Mouse (Mus musculus): ENCODE measurements at regions not wholly inside any gene's neighbourhood (a gene's known extent, or its start where the extent isn't known, plus 50 kb on each side); places are given as distances from the start of the nearest gene placed in this dataset.

DNA sequence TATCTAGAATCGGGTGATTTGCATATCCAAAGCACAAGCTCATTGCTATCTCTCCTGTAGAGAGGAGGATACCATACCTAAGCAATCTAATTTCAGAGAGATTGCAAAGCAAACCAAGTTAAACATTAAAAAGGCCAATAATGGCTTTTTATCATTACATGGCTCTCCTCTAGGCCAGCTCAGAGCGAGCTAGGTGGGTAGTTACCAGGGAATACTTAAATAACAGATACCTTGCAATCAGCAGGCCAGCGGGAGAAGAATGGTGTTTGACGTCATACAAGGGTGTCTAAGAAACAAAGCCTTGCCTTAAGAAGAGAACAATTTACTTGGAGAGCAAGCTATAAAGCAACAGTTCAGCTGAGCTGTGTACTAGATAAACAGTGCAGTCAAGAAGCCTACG is 207.4 kb upstream of the Kit start:
- TF ChIP-seq POLR2A (IDR thresholded peaks at IDR 0.05; ENCODE audit: insufficient read depth, low read depth, low read length): no peak
- TF ChIP-seq EP300 (IDR thresholded peaks at IDR 0.05; ENCODE audit: insufficient read depth, low read depth, low read length): no peak
- no peak for TF ChIP-seq CTCF (IDR thresholded peaks at IDR 0.05)
- Histone ChIP-seq H3K4me3 (no peak overlapping the region), H3K27ac (no peak overlapping the region), H3K79me2 (replicated peaks; ENCODE audit: control insufficient read depth, insufficient read depth, low read length) (no peaks in the 10 kb centered on the region), H3K27me3 (ENCODE audit: control insufficient read depth, insufficient read depth, low read length) (no peaks in the 10 kb centered on the region), H3K36me3 (ENCODE audit: control insufficient read depth, insufficient read depth, low read length) (no peaks in the 10 kb centered on the region), H3K4me1 (ENCODE audit: control insufficient read depth, insufficient read depth, low read length) (no peaks in the 10 kb centered on the region), H3K9ac (ENCODE audit: low read depth, low read length) (no peak overlapping the region)
- intact Hi-C loops (cut with DNase I): no loop called here
- no peak for DNase-seq
- 85% methylated on average over 5 of the region's 5 CpGs for WGBS

DNA sequence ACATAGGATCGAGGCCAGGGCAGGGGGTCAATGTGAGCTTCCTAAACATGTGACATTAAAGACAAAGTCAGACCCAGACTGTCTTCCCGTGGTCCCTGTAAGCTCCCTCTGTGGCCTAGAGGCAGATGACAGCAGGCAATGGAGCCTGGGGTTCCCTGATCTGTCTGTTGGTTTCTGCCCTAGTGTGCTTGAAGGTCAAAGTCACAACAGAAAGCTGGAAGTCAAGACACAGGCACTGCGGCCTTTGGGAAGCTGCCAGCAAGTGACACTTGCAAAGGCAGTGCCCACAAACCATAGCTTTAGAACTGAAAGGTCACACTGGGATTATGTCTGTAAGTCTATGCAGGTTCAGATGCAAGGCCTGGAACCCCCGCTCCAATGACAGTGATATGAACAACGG is 206.0 kb upstream of the Kit start:
- H3K4me1 ChIP-seq (ENCODE audit: control insufficient read depth, insufficient read depth, low read length): no peaks in the 10 kb centered on the region
- no peak for DNase-seq
- H3K27me3 ChIP-seq (ENCODE audit: control insufficient read depth, insufficient read depth, low read length): no peaks in the 10 kb centered on the region
- H3K36me3 ChIP-seq (ENCODE audit: control insufficient read depth, insufficient read depth, low read length): no peaks in the 10 kb centered on the region
- no peak overlapping the region for H3K4me3 ChIP-seq
- TF ChIP-seq EP300 (IDR thresholded peaks at IDR 0.05; ENCODE audit: insufficient read depth, low read depth, low read length): no peak
- TF ChIP-seq CTCF (IDR thresholded peaks at IDR 0.05): no peak
- TF ChIP-seq POLR2A (IDR thresholded peaks at IDR 0.05; ENCODE audit: insufficient read depth, low read depth, low read length): no peak
- no peaks in the 10 kb centered on the region for H3K79me2 ChIP-seq (replicated peaks; ENCODE audit: control insufficient read depth, insufficient read depth, low read length)
- intact Hi-C loops (cut with DNase I): no loop called here
- WGBS: 78% methylated on average over 5 of the region's 5 CpGs
- no peak overlapping the region for H3K9ac ChIP-seq (ENCODE audit: low read depth, low read length)
- no peak overlapping the region for H3K27ac ChIP-seq

DNA sequence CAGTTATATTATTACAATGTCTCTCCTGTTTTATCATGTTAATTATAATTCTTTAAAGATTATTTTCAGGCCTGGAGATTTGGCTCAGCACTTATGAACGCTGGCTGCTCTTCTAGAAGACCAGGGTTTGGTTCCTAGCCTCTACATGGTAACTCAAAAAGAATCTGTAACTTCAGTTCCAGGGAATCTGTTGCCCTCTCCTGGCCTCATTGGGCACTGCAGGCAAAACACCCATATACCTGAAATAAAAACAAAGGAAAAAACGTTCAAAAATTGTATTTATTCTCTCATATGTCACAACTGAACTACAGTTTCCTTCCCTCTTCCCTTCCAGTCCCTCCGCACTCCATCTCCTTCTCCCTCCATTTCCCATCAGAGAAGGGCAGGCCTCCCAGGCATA is 201.9 kb upstream of the Kit start:
- no peak for DNase-seq
- Histone ChIP-seq H3K27ac (no peak overlapping the region), H3K4me3 (no peak overlapping the region), H3K79me2 (replicated peaks; ENCODE audit: control insufficient read depth, insufficient read depth, low read length) (no peaks in the 10 kb centered on the region), H3K27me3 (ENCODE audit: control insufficient read depth, insufficient read depth, low read length) (no peaks in the 10 kb centered on the region), H3K9ac (ENCODE audit: low read depth, low read length) (no peak overlapping the region), H3K36me3 (ENCODE audit: control insufficient read depth, insufficient read depth, low read length) (no peaks in the 10 kb centered on the region), H3K4me1 (ENCODE audit: control insufficient read depth, insufficient read depth, low read length) (no peaks in the 10 kb centered on the region)
- intact Hi-C loops (cut with DNase I): no loop called here
- TF ChIP-seq POLR2A (IDR thresholded peaks at IDR 0.05; ENCODE audit: insufficient read depth, low read depth, low read length) (no peak), CTCF (IDR thresholded peaks at IDR 0.05) (peak; percentile 64)
- 54% methylated on average over 3 of the region's 3 CpGs for WGBS

DNA sequence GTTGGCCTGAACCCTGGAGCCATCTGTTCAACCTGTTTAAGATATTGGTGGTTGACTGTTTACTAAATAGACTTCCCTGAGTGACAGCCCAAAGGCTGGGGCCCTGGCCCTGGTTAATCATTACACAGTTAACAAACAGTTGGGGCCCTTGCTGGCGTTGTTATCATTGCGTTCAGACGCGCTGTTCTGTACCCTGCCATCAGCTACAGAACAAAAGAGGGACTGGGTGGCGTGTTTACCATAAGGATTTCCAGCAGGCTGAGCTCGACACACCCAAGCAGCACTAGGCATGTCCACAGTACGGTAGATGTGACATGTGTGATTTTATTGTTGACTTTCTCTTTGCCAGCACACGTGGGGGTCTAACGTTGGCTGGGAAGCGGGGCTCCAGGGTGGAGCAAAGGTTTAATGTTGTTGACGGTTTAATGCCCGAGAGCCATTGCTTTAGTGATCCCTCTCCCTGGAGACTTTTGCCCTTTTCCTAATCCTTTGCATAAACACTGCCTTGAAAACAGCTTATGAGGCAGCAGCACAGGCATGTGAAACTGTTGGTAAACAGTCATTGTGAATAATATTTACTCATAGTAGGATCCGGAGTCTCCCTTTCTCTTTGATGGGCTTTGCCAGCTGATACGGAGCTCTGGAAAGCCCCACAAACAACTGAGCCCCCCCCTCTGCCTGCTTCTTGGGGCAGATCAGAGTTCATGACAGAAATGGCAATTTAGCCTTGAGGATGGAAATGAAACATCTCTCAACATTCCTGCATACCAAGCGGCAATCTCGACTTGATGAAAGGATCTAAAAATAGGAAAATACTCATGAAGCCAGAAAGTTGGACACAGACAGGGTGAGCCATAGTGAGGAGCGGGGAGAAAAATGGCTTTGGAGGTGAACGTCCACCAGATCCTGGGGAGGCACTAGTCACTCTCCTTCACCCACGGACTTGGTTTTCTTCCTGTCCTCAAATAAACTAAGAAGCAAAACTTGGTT is 197.1 kb upstream of the Kit start:
- no peaks in the 10 kb centered on the region for H3K36me3 ChIP-seq (ENCODE audit: control insufficient read depth, insufficient read depth, low read length)
- no peak overlapping the region for H3K9ac ChIP-seq (ENCODE audit: low read depth, low read length)
- no peak overlapping the region for H3K27ac ChIP-seq
- H3K27me3 ChIP-seq (ENCODE audit: control insufficient read depth, insufficient read depth, low read length): no peaks in the 10 kb centered on the region
- no peaks in the 10 kb centered on the region for H3K79me2 ChIP-seq (replicated peaks; ENCODE audit: control insufficient read depth, insufficient read depth, low read length)
- DNase-seq: no peak
- H3K4me1 ChIP-seq (ENCODE audit: control insufficient read depth, insufficient read depth, low read length): no peaks in the 10 kb centered on the region
- intact Hi-C loops (cut with DNase I): no loop called here
- no peak for TF ChIP-seq CTCF (IDR thresholded peaks at IDR 0.05)
- TF ChIP-seq POLR2A (IDR thresholded peaks at IDR 0.05; ENCODE audit: insufficient read depth, low read depth, low read length): no peak
- no peak for TF ChIP-seq EP300 (IDR thresholded peaks at IDR 0.05; ENCODE audit: insufficient read depth, low read depth, low read length)
- WGBS: 44% methylated on average over 19 of the region's 19 CpGs
- H3K4me3 ChIP-seq: no peak overlapping the region

DNA sequence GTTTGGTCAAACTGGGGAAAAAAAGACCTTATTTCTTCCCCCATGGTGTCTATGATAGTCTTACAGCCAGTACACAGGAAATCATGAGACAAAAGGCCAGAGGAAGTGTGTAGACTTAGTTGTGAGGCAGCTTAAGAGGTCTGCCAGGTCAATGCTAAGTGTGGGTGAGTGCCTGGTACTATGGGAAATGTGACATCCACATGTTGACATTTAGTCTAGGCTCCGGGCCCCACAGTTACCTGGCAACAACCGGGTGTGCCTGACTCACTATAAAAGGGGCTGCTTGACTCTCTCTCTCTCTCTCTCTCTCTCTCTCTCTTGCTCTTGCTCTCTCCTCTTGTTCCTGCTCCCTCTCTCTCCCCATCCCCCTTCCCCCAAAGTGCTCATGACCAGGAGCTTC is 196.1 kb upstream of the Kit start:
- 38% methylated on average over 2 of the region's 2 CpGs for WGBS
- no peaks in the 10 kb centered on the region for H3K4me1 ChIP-seq (ENCODE audit: control insufficient read depth, insufficient read depth, low read length)
- intact Hi-C loops (cut with DNase I): no loop called here
- no peaks in the 10 kb centered on the region for H3K79me2 ChIP-seq (replicated peaks; ENCODE audit: control insufficient read depth, insufficient read depth, low read length)
- H3K9ac ChIP-seq (ENCODE audit: low read depth, low read length): no peak overlapping the region
- no peak for DNase-seq
- no peak overlapping the region for H3K4me3 ChIP-seq
- TF ChIP-seq POLR2A (IDR thresholded peaks at IDR 0.05; ENCODE audit: insufficient read depth, low read depth, low read length): no peak
- TF ChIP-seq EP300 (IDR thresholded peaks at IDR 0.05; ENCODE audit: insufficient read depth, low read depth, low read length): no peak
- TF ChIP-seq CTCF (IDR thresholded peaks at IDR 0.05): no peak
- H3K36me3 ChIP-seq (ENCODE audit: control insufficient read depth, insufficient read depth, low read length): no peaks in the 10 kb centered on the region
- no peaks in the 10 kb centered on the region for H3K27me3 ChIP-seq (ENCODE audit: control insufficient read depth, insufficient read depth, low read length)
- H3K27ac ChIP-seq: no peak overlapping the region

DNA sequence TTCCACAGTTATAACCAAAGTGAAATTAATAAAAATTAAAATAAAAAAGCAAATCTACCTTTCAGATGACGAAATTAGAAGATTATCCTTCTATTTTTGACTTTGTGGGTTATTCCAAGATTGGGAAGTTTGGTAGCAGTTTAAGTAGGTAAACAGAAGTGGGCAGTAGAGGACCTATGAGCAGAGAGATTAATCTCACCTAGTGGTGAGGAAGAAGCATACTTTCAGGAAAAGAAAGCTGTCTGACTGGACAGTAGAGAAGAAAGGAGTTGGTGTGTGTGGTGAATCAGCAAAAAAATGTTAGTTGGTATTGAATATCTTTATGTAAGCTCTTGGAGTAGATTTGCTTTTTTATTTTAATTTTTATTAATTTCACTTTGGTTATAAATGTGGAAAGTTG is 194.4 kb upstream of the Kit start:
- no peak for DNase-seq
- H3K27ac ChIP-seq: no peak overlapping the region
- intact Hi-C loops (cut with DNase I): no loop called here
- H3K27me3 ChIP-seq (ENCODE audit: control insufficient read depth, insufficient read depth, low read length): no peaks in the 10 kb centered on the region
- H3K9ac ChIP-seq (ENCODE audit: low read depth, low read length): no peak overlapping the region
- TF ChIP-seq POLR2A (IDR thresholded peaks at IDR 0.05; ENCODE audit: insufficient read depth, low read depth, low read length): no peak
- TF ChIP-seq EP300 (IDR thresholded peaks at IDR 0.05; ENCODE audit: insufficient read depth, low read depth, low read length): no peak
- peak; percentile 28 for TF ChIP-seq CTCF (IDR thresholded peaks at IDR 0.05)
- H3K36me3 ChIP-seq (ENCODE audit: control insufficient read depth, insufficient read depth, low read length): no peaks in the 10 kb centered on the region
- H3K79me2 ChIP-seq (replicated peaks; ENCODE audit: control insufficient read depth, insufficient read depth, low read length): no peaks in the 10 kb centered on the region
- H3K4me1 ChIP-seq (ENCODE audit: control insufficient read depth, insufficient read depth, low read length): no peaks in the 10 kb centered on the region
- 68% methylated on average over 1 of the region's 1 CpGs for WGBS
- no peak overlapping the region for H3K4me3 ChIP-seq

Measured in heart, adult 2 months (tissue).